Mouse (Mus musculus): Measurements from ENCODE around the gene Kcne1.

DNA sequence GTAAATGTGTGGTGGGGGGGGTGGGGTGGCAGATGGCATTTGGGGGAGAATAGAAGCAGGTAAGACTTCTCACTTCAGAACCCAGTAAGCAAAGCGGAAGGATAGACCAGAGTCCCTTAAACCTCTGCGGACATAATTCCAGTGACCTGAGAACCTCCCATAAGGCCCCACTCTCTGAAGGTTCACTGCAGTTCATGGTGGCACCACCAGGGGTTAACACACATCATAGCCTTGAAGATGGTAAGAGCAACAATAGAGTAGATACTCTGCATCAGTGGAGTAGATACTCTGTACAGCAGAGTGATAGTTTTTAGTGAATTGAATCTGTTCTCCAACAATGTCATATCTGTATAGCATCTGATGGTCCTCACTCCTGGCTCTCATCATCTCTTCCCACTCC lies 53.7 kb downstream of the Kcne1 start:
- TF ChIP-seq POLR2A (IDR thresholded peaks at IDR 0.05; ENCODE audit: low read depth, low read length) = no peak
- no peak for TF ChIP-seq CTCF (IDR thresholded peaks at IDR 0.05; ENCODE audit: extremely low read depth, insufficient read length, insufficient replicate concordance, low read depth, low read length)
